Mouse (Mus musculus): ENCODE results near the gene Acp4. TPM values are rescaled to one million over a fixed set of nuclear protein-coding genes. Genes with fewer than 3 reads are reported as not detected.
"Not testable (repeated sequence)": the region's sequence is repeated elsewhere in the genome, so short reads cannot be mapped to it uniquely, and the experiment has no call there.

The Acp4 gene
- polyA plus RNA-seq (2012; rRNA removed), result not detected in 2 replicates

- H3K36me3 ChIP-seq (ENCODE audit: control insufficient read depth, insufficient read depth, low read length), result peaks cover 7% of the 10 kb centered on the region
- H3K4me1 ChIP-seq (ENCODE audit: control insufficient read depth, insufficient read depth, insufficient read length), result no peaks in the 10 kb centered on the region
- TF ChIP-seq POLR2A (IDR thresholded peaks at IDR 0.05; ENCODE audit: low read depth, low read length) (no peak), CTCF (IDR thresholded peaks at IDR 0.05; ENCODE audit: extremely low read depth, insufficient read depth, insufficient read length, insufficient replicate concordance) (no peak)
- 78% methylated on average over 4 of the region's 4 CpGs for WGBS
- no peak for DNase-seq (ENCODE audit: low read depth in 1 of 2, low spot score in 2 of 2)
- H3K27ac ChIP-seq (ENCODE audit: insufficient read depth, low read length), result no peak within 1 kb of the TSS
- no peaks in the 10 kb centered on the region for H3K27me3 ChIP-seq (ENCODE audit: control insufficient read depth, insufficient read depth, low read length)
- no peak within 1 kb of the TSS for H3K4me3 ChIP-seq (ENCODE audit: extremely low read depth, insufficient read depth, insufficient read length)
These were observed at the start of gene Acp4 for GRCm38 (mm10) chr7:44257278-44257677. TSS of gene Acp4 (minus strand) at chr7:44257378.

- Histone ChIP-seq H3K27me3 (ENCODE audit: control insufficient read depth, insufficient read depth, low read length) (peaks cover 6% of the 10 kb centered on the region; the same call in 1 of the 2 replicates), H3K36me3 (ENCODE audit: control insufficient read depth, insufficient read depth, low read length) (no peaks in the 10 kb centered on the region), H3K4me1 (ENCODE audit: control insufficient read depth, insufficient read depth, insufficient read length) (peaks cover 24% of the 10 kb centered on the region), H3K27ac (ENCODE audit: insufficient read depth, low read length) (peak within 1 kb of the TSS; percentile 85), H3K4me3 (ENCODE audit: extremely low read depth, insufficient read depth, insufficient read length) (peak within 1 kb of the TSS; percentile 6; the same call in 1 of the 2 replicates)
- TF ChIP-seq POLR2A (IDR thresholded peaks at IDR 0.05; ENCODE audit: low read depth, low read length), result no peak
- TF ChIP-seq CTCF (IDR thresholded peaks at IDR 0.05; ENCODE audit: extremely low read depth, insufficient read depth, insufficient read length, insufficient replicate concordance), result no peak
- WGBS, result 74% methylated on average over 6 of the region's 6 CpGs
- DNase-seq (ENCODE audit: low read depth in 1 of 2, low spot score in 2 of 2), result no peak
These were observed 49.5 kb upstream of the Acp4 start, which contains the start of gene Clec11a for GRCm38 (mm10) chr7:44306516-44307240. TSS of gene Clec11a (minus strand) at chr7:44306902.

GRCm38 (mm10) chr7:44305686-44306085 lies 48.5 kb upstream of the Acp4 start:
- Histone ChIP-seq H3K36me3 (ENCODE audit: control insufficient read depth, insufficient read depth, low read length) (no peaks in the 10 kb centered on the region), H3K27me3 (ENCODE audit: control insufficient read depth, insufficient read depth, low read length) (0 out of 2 replicates have a peak, but pooled peaks cover 2% of the 10 kb centered on the region), H3K27ac (ENCODE audit: insufficient read depth, low read length) (peak overlapping the region; percentile 85), H3K4me3 (ENCODE audit: extremely low read depth, insufficient read depth, insufficient read length) (peak overlapping the region; percentile 6; the same call in 1 of the 2 replicates), H3K4me1 (ENCODE audit: control insufficient read depth, insufficient read depth, insufficient read length) (peaks cover 17% of the 10 kb centered on the region)
- WGBS, result 29% methylated on average over 16 of the region's 16 CpGs
- TF ChIP-seq POLR2A (IDR thresholded peaks at IDR 0.05; ENCODE audit: low read depth, low read length) (no peak), CTCF (IDR thresholded peaks at IDR 0.05; ENCODE audit: extremely low read depth, insufficient read depth, insufficient read length, insufficient replicate concordance) (no peak)
- peak in 1 of 2 experiments; percentile 28 for DNase-seq (ENCODE audit: low read depth in 1 of 2, low spot score in 2 of 2)

- no peaks in the 10 kb centered on the region for H3K27me3 ChIP-seq (ENCODE audit: control insufficient read depth, insufficient read depth, low read length)
- 2% methylated on average over 49 of the region's 49 CpGs for WGBS
- peaks cover 12% of the 10 kb centered on the region for H3K4me1 ChIP-seq (ENCODE audit: control insufficient read depth, insufficient read depth, insufficient read length)
- no peak for TF ChIP-seq CTCF (IDR thresholded peaks at IDR 0.05; ENCODE audit: extremely low read depth, insufficient read depth, insufficient read length, insufficient replicate concordance)
- peak; percentile 92 for TF ChIP-seq POLR2A (IDR thresholded peaks at IDR 0.05; ENCODE audit: low read depth, low read length)
- H3K4me3 ChIP-seq (ENCODE audit: extremely low read depth, insufficient read depth, insufficient read length), result peak overlapping the region; percentile 72
- DNase-seq (ENCODE audit: low read depth in 1 of 2, low spot score in 2 of 2), result peak; percentile 96
- H3K27ac ChIP-seq (ENCODE audit: insufficient read depth, low read length), result peak overlapping the region; percentile 85
- no peaks in the 10 kb centered on the region for H3K36me3 ChIP-seq (ENCODE audit: control insufficient read depth, insufficient read depth, low read length)
These were observed 47.8 kb upstream of the Acp4 start for GRCm38 (mm10) chr7:44304775-44305641.

GRCm38 (mm10) chr7:44304463-44304774 lies 47.2 kb upstream of the Acp4 start:
- Histone ChIP-seq H3K27ac (ENCODE audit: insufficient read depth, low read length) (peak overlapping the region; percentile 85), H3K4me1 (ENCODE audit: control insufficient read depth, insufficient read depth, insufficient read length) (peaks cover 12% of the 10 kb centered on the region), H3K4me3 (ENCODE audit: extremely low read depth, insufficient read depth, insufficient read length) (peak overlapping the region; percentile 72), H3K27me3 (ENCODE audit: control insufficient read depth, insufficient read depth, low read length) (no peaks in the 10 kb centered on the region), H3K36me3 (ENCODE audit: control insufficient read depth, insufficient read depth, low read length) (no peaks in the 10 kb centered on the region)
- 2% methylated on average over 25 of the region's 25 CpGs for WGBS
- DNase-seq (ENCODE audit: low read depth in 1 of 2, low spot score in 2 of 2), result no peak
- TF ChIP-seq POLR2A (IDR thresholded peaks at IDR 0.05; ENCODE audit: low read depth, low read length) (no peak), CTCF (IDR thresholded peaks at IDR 0.05; ENCODE audit: extremely low read depth, insufficient read depth, insufficient read length, insufficient replicate concordance) (no peak)

GRCm38 (mm10) chr7:44303346-44304340 lies 46.5 kb upstream of the Acp4 start:
- Histone ChIP-seq H3K27ac (ENCODE audit: insufficient read depth, low read length) (peak overlapping the region; percentile 85; the same call in 1 of the 2 replicates), H3K4me3 (ENCODE audit: extremely low read depth, insufficient read depth, insufficient read length) (peak overlapping the region; percentile 72; the same call in 1 of the 2 replicates), H3K27me3 (ENCODE audit: control insufficient read depth, insufficient read depth, low read length) (no peaks in the 10 kb centered on the region), H3K36me3 (ENCODE audit: control insufficient read depth, insufficient read depth, low read length) (no peaks in the 10 kb centered on the region), H3K4me1 (ENCODE audit: control insufficient read depth, insufficient read depth, insufficient read length) (peaks cover 12% of the 10 kb centered on the region)
- DNase-seq (ENCODE audit: low read depth in 1 of 2, low spot score in 2 of 2), result no peak
- TF ChIP-seq POLR2A (IDR thresholded peaks at IDR 0.05; ENCODE audit: low read depth, low read length), result no peak
- TF ChIP-seq CTCF (IDR thresholded peaks at IDR 0.05; ENCODE audit: extremely low read depth, insufficient read depth, insufficient read length, insufficient replicate concordance), result no peak
- 83% methylated on average over 14 of the region's 14 CpGs for WGBS

- not testable (repeated sequence) for H3K27ac ChIP-seq (ENCODE audit: insufficient read depth, low read length); DNase-seq (ENCODE audit: low read depth in 1 of 2, low spot score in 2 of 2); H3K4me3 ChIP-seq (ENCODE audit: extremely low read depth, insufficient read depth, insufficient read length); H3K4me1 ChIP-seq (ENCODE audit: control insufficient read depth, insufficient read depth, insufficient read length); H3K27me3 ChIP-seq (ENCODE audit: control insufficient read depth, insufficient read depth, low read length); H3K36me3 ChIP-seq (ENCODE audit: control insufficient read depth, insufficient read depth, low read length)
- 80% methylated on average over 2 of the region's 2 CpGs for WGBS
These were observed 40.3 kb upstream of the Acp4 start for GRCm38 (mm10) chr7:44297501-44297900.

Data from spleen, adult 2 months (tissue).